Mouse (Mus musculus) heart, embryonic 11.5 days (tissue): ENCODE measurements at regions not wholly inside any gene's neighbourhood (a gene's known extent, or its start where the extent isn't known, plus 50 kb on each side); places are given as distances from the start of the nearest gene placed in this dataset.

ENCODE experiments used
- ATAC-seq: fragments of 200-750 bp; cut with Nextera tagmentation; replicated peaks from 2 replicates; pipeline ENCODE4 v1.8.0; 2017; ENCODE audit warnings: moderate library complexity; ENCODE audit not compliant: insufficient number of reproducible peaks, low FRiP score, low TSS enrichment
- H3K27ac ChIP-seq: fragments of 300-500 bp; sonication (generic); 2 replicates; pipeline ENCODE4 v1.5.1; 2014; ENCODE audit warnings: mild to moderate bottlenecking, low read depth, low read length
- H3K27me3 ChIP-seq: fragments of 300-500 bp; sonication (generic); 2 replicates; pipeline ENCODE4 v1.6.1; 2014; ENCODE audit warnings: mild to moderate bottlenecking, low read length, mixed read lengths; ENCODE audit not compliant: control insufficient read depth, insufficient read depth
- H3K36me3 ChIP-seq: fragments of 300-500 bp; sonication (generic); 2 replicates; pipeline ENCODE4 v1.6.1; 2014; ENCODE audit warnings: mild to moderate bottlenecking, low read length, moderate library complexity, mixed read lengths; ENCODE audit not compliant: control insufficient read depth, insufficient read depth
- H3K4me1 ChIP-seq: fragments of 300-500 bp; sonication (generic); 2 replicates; pipeline ENCODE4 v1.6.1; 2014; ENCODE audit warnings: low read length; ENCODE audit not compliant: control insufficient read depth, insufficient read depth
- H3K4me2 ChIP-seq: fragments of 300-500 bp; sonication (generic); 2 replicates; pipeline ENCODE4 v1.6.1; 2014; ENCODE audit warnings: mild to moderate bottlenecking, moderate library complexity
- H3K4me3 ChIP-seq: fragments of 300-500 bp; sonication (generic); 2 replicates; pipeline ENCODE4 v1.5.1; 2014; ENCODE audit warnings: low read depth, low read length
- H3K9ac ChIP-seq: fragments of 300-500 bp; sonication (generic); 2 replicates; pipeline ENCODE4 v1.6.1; 2014; ENCODE audit warnings: mild to moderate bottlenecking, low read depth, low read length, moderate library complexity
- H3K9me3 ChIP-seq: fragments of 300-500 bp; sonication (generic); replicated peaks from 2 replicates; pipeline ENCODE4 v1.6.1; 2016; ENCODE audit warnings: low read length; ENCODE audit not compliant: control insufficient read depth
- WGBS: fragments of 180-500 bp; shearing (Covaris S2); extraction: QIAGEN DNeasy Blood & Tissue Kit; methylation state at CpG from one replicate; pipeline ENCODE4 v1.1.7; 2014; ENCODE audit not compliant: insufficient replicate concordance; 5-methylcytosine and 5-hydroxymethylcytosine counted together

- WGBS, result 80% methylated on average over 4 of the region's 4 CpGs
These were observed 75.6 kb upstream of the Lcorl start for GRCm38 (mm10) chr5:45932970-45933369.

GRCm38 (mm10) chr5:45931252-45931651 lies 73.8 kb upstream of the Lcorl start:
- no peak overlapping the region for H3K4me3 ChIP-seq
- no peak overlapping the region for H3K27ac ChIP-seq
- no peaks in the 10 kb centered on the region for H3K36me3 ChIP-seq
- no peaks in the 10 kb centered on the region for H3K9me3 ChIP-seq
- H3K27me3 ChIP-seq, result no peaks in the 10 kb centered on the region
- H3K4me2 ChIP-seq, result no peak overlapping the region
- WGBS, result 83% methylated on average over 2 of the region's 2 CpGs
- no peak overlapping the region for H3K9ac ChIP-seq
- ATAC-seq, result no peak
- no peaks in the 10 kb centered on the region for H3K4me1 ChIP-seq

More at GRCm38 (mm10) chr5:45932970-45933369, 75.6 kb upstream of the Lcorl start:
- H3K36me3 ChIP-seq, result no peaks in the 10 kb centered on the region
- H3K9ac ChIP-seq, result no peak overlapping the region
- no peaks in the 10 kb centered on the region for H3K27me3 ChIP-seq
- no peak overlapping the region for H3K4me2 ChIP-seq
- no peak overlapping the region for H3K4me3 ChIP-seq
- no peaks in the 10 kb centered on the region for H3K9me3 ChIP-seq
- no peaks in the 10 kb centered on the region for H3K4me1 ChIP-seq
- H3K27ac ChIP-seq, result no peak overlapping the region
- ATAC-seq, result no peak

GRCm38 (mm10) chr5:45925879-45926410 lies 68.5 kb upstream of the Lcorl start:
- Histone ChIP-seq H3K4me2 (no peak overlapping the region; the same call in 1 of the 2 replicates), H3K36me3 (no peaks in the 10 kb centered on the region), H3K9me3 (no peaks in the 10 kb centered on the region), H3K27me3 (no peaks in the 10 kb centered on the region), H3K9ac (no peak overlapping the region), H3K27ac (no peak overlapping the region), H3K4me3 (no peak overlapping the region), H3K4me1 (no peaks in the 10 kb centered on the region)
- ATAC-seq, result no peak
- WGBS, result 47% methylated on average over 9 of the region's 9 CpGs

- no peaks in the 10 kb centered on the region for H3K4me1 ChIP-seq
- H3K4me2 ChIP-seq, result no peak overlapping the region
- H3K9me3 ChIP-seq, result no peaks in the 10 kb centered on the region
- 87% methylated on average over 3 of the region's 3 CpGs for WGBS
- no peaks in the 10 kb centered on the region for H3K27me3 ChIP-seq
- H3K36me3 ChIP-seq, result no peaks in the 10 kb centered on the region
- no peak for ATAC-seq
- no peak overlapping the region for H3K27ac ChIP-seq
- no peak overlapping the region for H3K9ac ChIP-seq
- no peak overlapping the region for H3K4me3 ChIP-seq
These were observed 66.6 kb upstream of the Lcorl start for GRCm38 (mm10) chr5:45923907-45924594.
